Mouse (Mus musculus): ENCODE data around the gene Fthl17c. TPM values are rescaled to one million over a fixed set of nuclear protein-coding genes. Genes with fewer than 3 reads are reported as not detected.
"Not testable (repeated sequence)": the region's sequence is repeated elsewhere in the genome, so short reads cannot be mapped to it uniquely, and the experiment has no call there.

Gene Fthl17c
- total and polyA plus RNA-seq, 3 experiments = not detected

DNA sequence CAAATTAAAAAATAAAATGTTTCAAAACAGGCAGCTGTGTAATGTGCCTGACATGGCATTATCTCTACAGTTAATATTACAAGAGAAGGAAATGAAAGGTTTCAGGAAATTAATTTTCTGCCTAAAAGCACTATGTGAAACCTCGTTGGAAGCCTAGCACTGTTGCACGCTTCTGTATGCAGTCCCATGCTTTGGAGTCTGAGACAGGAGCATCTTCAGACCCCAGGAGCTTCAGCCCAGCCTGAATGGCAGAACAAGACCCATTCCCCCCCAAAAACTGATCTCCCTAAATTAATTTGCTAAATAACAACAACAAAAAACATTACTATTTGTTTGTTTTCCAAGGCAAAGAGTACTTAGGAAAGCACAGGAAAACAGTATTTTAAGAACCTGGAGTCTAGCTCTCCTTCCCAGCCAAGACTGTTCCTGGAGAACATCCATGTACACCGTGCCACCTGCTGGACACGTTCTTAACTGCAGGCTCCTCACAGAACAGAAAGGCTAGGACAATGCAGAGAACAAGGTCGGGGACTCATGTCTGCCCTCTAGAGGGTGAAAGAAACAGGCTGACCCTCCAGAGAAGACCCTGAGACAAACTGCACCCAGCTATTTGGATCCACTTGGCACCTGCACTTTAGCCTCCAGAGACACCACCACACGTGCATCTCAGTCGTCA lies 28.1 kb downstream of the Fthl17c start:
- peak; percentile 64 to 80 for DNase-seq
- H3K9ac ChIP-seq (ENCODE audit: low read depth, low read length); H3K4me3 ChIP-seq; H3K36me3 ChIP-seq (ENCODE audit: control insufficient read depth, insufficient read depth, low read length); H3K4me1 ChIP-seq (ENCODE audit: control insufficient read depth, insufficient read depth, low read length); H3K79me2 ChIP-seq (replicated peaks; ENCODE audit: control insufficient read depth, insufficient read depth, low read length); H3K27ac ChIP-seq; H3K27me3 ChIP-seq (ENCODE audit: control insufficient read depth, insufficient read depth, low read length); intact Hi-C loops (cut with DNase I): not testable (repeated sequence)
- 22% methylated on average over 7 of the region's 7 CpGs for WGBS
- peak; percentile 75 for TF ChIP-seq CTCF (IDR thresholded peaks at IDR 0.05)

- Histone ChIP-seq H3K9ac (ENCODE audit: low read depth, low read length) (no peak overlapping the region), H3K36me3 (ENCODE audit: control insufficient read depth, insufficient read depth, low read length) (no peaks in the 10 kb centered on the region), H3K4me3 (no peak overlapping the region), H3K79me2 (replicated peaks; ENCODE audit: control insufficient read depth, insufficient read depth, low read length) (no peaks in the 10 kb centered on the region), H3K27me3 (ENCODE audit: control insufficient read depth, insufficient read depth, low read length) (no peaks in the 10 kb centered on the region), H3K27ac (no peak overlapping the region), H3K4me1 (ENCODE audit: control insufficient read depth, insufficient read depth, low read length) (no peaks in the 10 kb centered on the region)
- DNase-seq = no peak
- intact Hi-C loops (cut with DNase I) = no loop called here
- TF ChIP-seq POLR2A (IDR thresholded peaks at IDR 0.05; ENCODE audit: insufficient read depth, low read depth, low read length) = no peak
- no peak for TF ChIP-seq EP300 (IDR thresholded peaks at IDR 0.05; ENCODE audit: insufficient read depth, low read depth, low read length)
- no peak for TF ChIP-seq CTCF (IDR thresholded peaks at IDR 0.05)
- WGBS = 81% methylated on average over 8 of the region's 8 CpGs
Measured at GRCm38 (mm10) chrX:8944041-8944440, 32.3 kb downstream of the Fthl17c start.

DNA sequence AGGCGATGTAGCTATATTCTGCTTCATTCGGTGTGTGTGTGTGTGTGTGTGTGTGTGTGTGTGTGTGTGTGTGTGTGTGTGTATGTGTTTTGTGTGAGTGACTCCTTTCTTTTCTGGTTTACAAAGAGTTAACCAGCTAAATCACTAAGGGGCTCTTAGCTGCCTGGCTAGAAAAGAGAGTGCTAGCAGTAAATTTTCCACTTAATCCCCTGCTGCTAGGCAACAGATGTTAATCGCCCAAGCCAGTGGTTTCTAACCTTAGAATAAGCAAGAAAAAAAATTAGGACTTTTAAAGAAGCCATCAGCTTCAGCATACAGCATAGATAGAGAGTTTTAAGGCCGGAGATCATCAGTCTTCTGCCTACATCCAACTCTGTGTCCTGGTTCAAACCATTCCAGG lies 49.1 kb downstream of the Fthl17c start:
- WGBS = 54% methylated on average over 4 of the region's 4 CpGs
- Histone ChIP-seq H3K27me3 (ENCODE audit: control insufficient read depth, insufficient read depth, low read length) (no peaks in the 10 kb centered on the region), H3K27ac (no peak overlapping the region), H3K4me3 (no peak overlapping the region), H3K79me2 (replicated peaks; ENCODE audit: control insufficient read depth, insufficient read depth, low read length) (no peaks in the 10 kb centered on the region), H3K36me3 (ENCODE audit: control insufficient read depth, insufficient read depth, low read length) (no peaks in the 10 kb centered on the region), H3K9ac (ENCODE audit: low read depth, low read length) (no peak overlapping the region), H3K4me1 (ENCODE audit: control insufficient read depth, insufficient read depth, low read length) (no peaks in the 10 kb centered on the region)
- DNase-seq = no peak
- intact Hi-C loops (cut with DNase I) = no loop called here
- TF ChIP-seq CTCF (IDR thresholded peaks at IDR 0.05) = no peak
- no peak for TF ChIP-seq POLR2A (IDR thresholded peaks at IDR 0.05; ENCODE audit: insufficient read depth, low read depth, low read length)
- TF ChIP-seq EP300 (IDR thresholded peaks at IDR 0.05; ENCODE audit: insufficient read depth, low read depth, low read length) = no peak

Other genes with a start within 250 kb of the Fthl17c start
- gene Ssx9, start 228.1 kb downstream of the Fthl17c start, total RNA-seq (2021) = not detected
- gene Ssx9, start 228.1 kb downstream of the Fthl17c start, polyA plus RNA-seq (2012; rRNA removed) = not detected in 2 replicates
- not detected for gene Ssxb5, start 172.9 kb downstream of the Fthl17c start, total RNA-seq (2021)
- gene Ssxb5, start 172.9 kb downstream of the Fthl17c start, polyA plus RNA-seq (2012; rRNA removed) = not detected in 2 replicates
- not detected for gene Gm6592, start 132.6 kb downstream of the Fthl17c start, total RNA-seq (2021)
- not detected in 2 replicates for gene Gm6592, start 132.6 kb downstream of the Fthl17c start, polyA plus RNA-seq (2012; rRNA removed)
- gene Gm5751, start 102.3 kb downstream of the Fthl17c start, total RNA-seq (2021) = not detected
- not detected in 2 replicates for gene Gm5751, start 102.3 kb downstream of the Fthl17c start, polyA plus RNA-seq (2012; rRNA removed)
- 1 to 10 TPM in 1 of 2 experiments, under 1 TPM in 1; 0.91 to 1.0 TPM for gene B630019K06Rik, start 84.2 kb downstream of the Fthl17c start, total RNA-seq (2021)
- 0.44 and 0.45 TPM in 2 replicates for gene B630019K06Rik, start 84.2 kb downstream of the Fthl17c start, polyA plus RNA-seq (2012; rRNA removed)
- gene Fthl17b, start 13.6 kb downstream of the Fthl17c start, total RNA-seq (2021) = not detected
- not detected in 2 replicates for gene Fthl17b, start 13.6 kb downstream of the Fthl17c start, polyA plus RNA-seq (2012; rRNA removed)
- not detected for gene Fthl17d, start 10.2 kb upstream of the Fthl17c start, total RNA-seq (2021)
- not detected in 2 replicates for gene Fthl17d, start 10.2 kb upstream of the Fthl17c start, polyA plus RNA-seq (2012; rRNA removed)
- gene Fthl17e, start 56.9 kb upstream of the Fthl17c start, total RNA-seq (2021) = not detected
- not detected in 2 replicates for gene Fthl17e, start 56.9 kb upstream of the Fthl17c start, polyA plus RNA-seq (2012; rRNA removed)
- not detected for gene Fthl17f, start 86.5 kb upstream of the Fthl17c start, total RNA-seq (2021)
- gene Fthl17f, start 86.5 kb upstream of the Fthl17c start, polyA plus RNA-seq (2012; rRNA removed) = not detected in 2 replicates
- not detected for gene 4930402K13Rik, start 128.0 kb upstream of the Fthl17c start, total RNA-seq (2021)
- not detected in 2 replicates for gene 4930402K13Rik, start 128.0 kb upstream of the Fthl17c start, polyA plus RNA-seq (2012; rRNA removed)
- gene Lancl3, start 223.3 kb upstream of the Fthl17c start, total RNA-seq (2021) = 1 to 10 TPM; 4.2 to 5.4 TPM
- gene Lancl3, start 223.3 kb upstream of the Fthl17c start, polyA plus RNA-seq (2012; rRNA removed) = 0.53 and 1.1 TPM in 2 replicates